Mouse (Mus musculus) neural tube, embryonic 13.5 days (tissue): ENCODE results near the gene Ufsp2. TPM values are rescaled to one million over a fixed set of nuclear protein-coding genes. Genes with fewer than 3 reads are reported as not detected.
A peak's percentile ranks its signal among the peaks of the same experiment; 100 is the strongest.

Experiments used
- ATAC-seq: fragments of 200-750 bp; cut with Nextera tagmentation; 2 replicates; pipeline ENCODE4 v1.8.0; 2017; ENCODE audit warnings: low read depth, mild to moderate bottlenecking, moderate TSS enrichment, moderate library complexity
- H3K27ac ChIP-seq: fragments of 300-500 bp; sonication (generic); replicated peaks from 2 replicates; pipeline ENCODE4 v1.5.1; 2015; ENCODE audit warnings: moderate library complexity, mild to moderate bottlenecking, inconsistent platforms
- H3K27me3 ChIP-seq: fragments of 300-500 bp; sonication (generic); 2 replicates; pipeline ENCODE4 v1.6.1; 2015; ENCODE audit warnings: mild to moderate bottlenecking, inconsistent platforms
- H3K36me3 ChIP-seq: fragments of 300-500 bp; sonication (generic); 2 replicates; pipeline ENCODE4 v1.6.1; 2015; ENCODE audit warnings: mild to moderate bottlenecking, inconsistent platforms
- H3K4me1 ChIP-seq: fragments of 300-500 bp; sonication (generic); replicated peaks from 2 replicates; pipeline ENCODE4 v1.6.1; 2015; ENCODE audit warnings: inconsistent platforms
- H3K4me2 ChIP-seq: fragments of 300-500 bp; sonication (generic); 2 replicates; pipeline ENCODE4 v1.6.1; 2015; ENCODE audit warnings: inconsistent platforms, mild to moderate bottlenecking, moderate library complexity
- H3K4me3 ChIP-seq: fragments of 300-500 bp; sonication (generic); 2 replicates; pipeline ENCODE4 v1.5.1; 2015; ENCODE audit warnings: mild to moderate bottlenecking, inconsistent platforms
- H3K9ac ChIP-seq: fragments of 300-500 bp; sonication (generic); 2 replicates; pipeline ENCODE4 v1.6.1; 2015; ENCODE audit warnings: moderate library complexity, mild to moderate bottlenecking, inconsistent platforms
- H3K9me3 ChIP-seq: fragments of 300-500 bp; sonication (generic); 2 replicates; pipeline ENCODE4 v1.6.1; 2016; ENCODE audit warnings: inconsistent platforms
- WGBS: fragments of 180-500 bp; shearing (Covaris S2); methylation state at CpG from one replicate; pipeline ENCODE4 v1.1.7; 2015; 5-methylcytosine and 5-hydroxymethylcytosine counted together
- polyA plus RNA-seq: library from polyadenylated mRNA; unstranded; fragments of >200 nt; fragmentation: Nextera tagmentation; extraction: Ambion mirVana; gene quantifications from 2 replicates; pipeline ENCODE4 v1.2.1, GENCODE M21; 2015

The Ufsp2 gene
- 65.5 and 69.8 TPM in 2 replicates for polyA plus RNA-seq

- peak; percentile 98 for ATAC-seq
- H3K4me3 ChIP-seq: peak within 1 kb of the TSS; percentile 61
- peaks cover 14% of the 10 kb centered on the region for H3K4me1 ChIP-seq
- no peaks in the 10 kb centered on the region for H3K27me3 ChIP-seq
- H3K27ac ChIP-seq: peak within 1 kb of the TSS; percentile 86
- peak within 1 kb of the TSS; percentile 77 for H3K9ac ChIP-seq
- peaks cover 21% of the 10 kb centered on the region for H3K36me3 ChIP-seq
- peaks cover 14% of the 10 kb centered on the region for H3K9me3 ChIP-seq
- WGBS: under 1% methylated on average over 57 of the region's 57 CpGs
- H3K4me2 ChIP-seq: peak within 1 kb of the TSS; percentile 72
Observed at GRCm38 (mm10) chr8:45975126-45975836, at the start of gene Ufsp2, which contains the start of gene 1700029J07Rik. Gene Ufsp2, plus strand, starts transcription at chr8:45975528. Gene 1700029J07Rik, minus strand, starts transcription at chr8:45975252.

GRCm38 (mm10) chr8:45934582-45935014 lies 40.7 kb upstream of the Ufsp2 start, which contains the start of gene Ccdc110:
Gene Ccdc110, plus strand, starts transcription at chr8:45934619.
- H3K36me3 ChIP-seq: no peaks in the 10 kb centered on the region
- H3K27ac ChIP-seq: no peak within 1 kb of the TSS
- peak within 1 kb of the TSS; percentile 55 for H3K9ac ChIP-seq
- WGBS: 2% methylated on average over 23 of the region's 23 CpGs
- H3K4me2 ChIP-seq: peak within 1 kb of the TSS; percentile 57
- no peaks in the 10 kb centered on the region; the same call in 1 of the 2 replicates for H3K27me3 ChIP-seq
- H3K4me3 ChIP-seq: peak within 1 kb of the TSS; percentile 40
- ATAC-seq: peak; percentile 89
- no peaks in the 10 kb centered on the region for H3K9me3 ChIP-seq
- H3K4me1 ChIP-seq: peaks cover 8% of the 10 kb centered on the region; the same call in 1 of the 2 replicates

DNA sequence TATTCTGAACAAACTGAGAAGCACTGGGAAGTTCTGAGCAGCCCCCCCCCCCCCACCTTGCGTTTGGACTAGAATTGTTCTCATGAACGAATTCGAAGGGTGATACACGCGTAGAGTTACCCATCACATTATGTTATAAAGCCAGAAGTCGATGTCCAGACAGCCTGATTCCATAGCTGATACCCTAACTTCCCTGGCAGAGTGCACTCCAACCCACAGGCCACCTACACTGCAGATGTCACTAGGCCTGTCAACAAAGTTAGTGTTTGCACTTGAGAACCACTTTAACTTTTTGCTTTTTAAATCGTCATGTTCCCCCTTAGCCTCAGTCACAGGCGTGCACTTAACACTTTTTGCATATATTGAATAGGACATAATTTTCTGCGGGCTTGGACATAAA lies 38.3 kb upstream of the Ufsp2 start:
- H3K9me3 ChIP-seq: no peaks in the 10 kb centered on the region
- peaks cover 8% of the 10 kb centered on the region; the same call in 1 of the 2 replicates for H3K4me1 ChIP-seq
- ATAC-seq: no peak
- H3K4me2 ChIP-seq: no peak overlapping the region
- H3K9ac ChIP-seq: no peak overlapping the region
- H3K27ac ChIP-seq: no peak overlapping the region
- 92% methylated on average over 9 of the region's 9 CpGs for WGBS
- no peak overlapping the region for H3K4me3 ChIP-seq
- no peaks in the 10 kb centered on the region for H3K36me3 ChIP-seq
- no peaks in the 10 kb centered on the region; the same call in 1 of the 2 replicates for H3K27me3 ChIP-seq

DNA sequence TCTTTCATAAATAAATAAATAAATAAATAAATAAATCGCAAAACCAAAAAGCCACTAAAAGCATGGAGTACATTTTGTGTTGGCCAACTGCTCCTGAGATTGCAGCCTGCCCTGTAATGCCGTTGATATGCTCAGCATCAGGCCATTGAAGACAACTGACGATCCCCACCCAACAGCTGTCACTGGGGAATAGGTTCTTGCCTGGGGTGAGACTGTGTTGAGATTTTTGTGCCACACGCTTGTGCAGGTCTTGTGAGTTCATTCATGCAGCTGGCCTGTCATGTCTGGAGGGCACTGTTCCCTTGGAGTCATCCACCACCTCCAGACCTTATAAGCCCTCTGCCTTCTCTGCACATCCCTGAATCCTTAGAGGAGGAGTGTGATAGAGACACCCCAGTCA lies 29.0 kb upstream of the Ufsp2 start:
- no peaks in the 10 kb centered on the region for H3K9me3 ChIP-seq
- 88% methylated on average over 4 of the region's 4 CpGs for WGBS

DNA sequence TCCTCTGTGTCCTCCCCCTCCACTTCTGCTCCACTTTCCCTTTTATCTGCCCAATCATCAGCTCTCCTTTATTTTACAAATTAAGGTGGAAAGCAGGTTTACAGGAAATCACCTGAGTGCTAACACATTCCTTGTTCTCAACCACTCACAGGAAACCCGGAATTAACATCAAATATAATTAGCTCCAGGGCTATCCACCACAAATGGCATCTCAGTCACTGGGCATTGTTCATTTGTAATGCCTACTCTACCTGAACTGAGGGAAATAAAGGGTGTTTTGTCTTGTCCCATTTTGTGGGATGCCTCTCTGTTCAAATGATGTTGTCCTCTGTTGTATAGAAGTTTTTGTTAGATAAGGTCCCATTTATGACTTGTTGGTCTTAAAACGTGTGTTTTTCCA lies 24.7 kb upstream of the Ufsp2 start:
- ATAC-seq: no peak

More for the DNA sequence above, 29.0 kb upstream of the Ufsp2 start:
- H3K27me3 ChIP-seq: no peaks in the 10 kb centered on the region
- H3K4me2 ChIP-seq: no peak overlapping the region
- no peak overlapping the region for H3K4me3 ChIP-seq
- ATAC-seq: no peak
- no peaks in the 10 kb centered on the region for H3K4me1 ChIP-seq
- no peak overlapping the region for H3K9ac ChIP-seq
- no peaks in the 10 kb centered on the region for H3K36me3 ChIP-seq
- H3K27ac ChIP-seq: no peak overlapping the region

GRCm38 (mm10) chr8:45970894-45971293 lies 4.4 kb upstream of the Ufsp2 start:
- no peak overlapping the region for H3K9ac ChIP-seq
- H3K4me3 ChIP-seq: no peak overlapping the region
- 96% methylated on average over 12 of the region's 12 CpGs for WGBS
- peaks cover 6% of the 10 kb centered on the region for H3K36me3 ChIP-seq
- H3K4me1 ChIP-seq: peaks cover 9% of the 10 kb centered on the region
- peaks cover 14% of the 10 kb centered on the region for H3K9me3 ChIP-seq
- ATAC-seq: no peak
- no peak overlapping the region for H3K4me2 ChIP-seq
- no peak overlapping the region for H3K27ac ChIP-seq
- no peaks in the 10 kb centered on the region for H3K27me3 ChIP-seq

More for the DNA sequence above, 24.7 kb upstream of the Ufsp2 start:
- Histone ChIP-seq H3K9ac (no peak overlapping the region), H3K4me2 (no peak overlapping the region), H3K4me3 (no peak overlapping the region), H3K36me3 (no peaks in the 10 kb centered on the region), H3K27me3 (no peaks in the 10 kb centered on the region), H3K9me3 (no peaks in the 10 kb centered on the region), H3K27ac (no peak overlapping the region), H3K4me1 (no peaks in the 10 kb centered on the region)
- 41% methylated on average over 2 of the region's 2 CpGs for WGBS

DNA sequence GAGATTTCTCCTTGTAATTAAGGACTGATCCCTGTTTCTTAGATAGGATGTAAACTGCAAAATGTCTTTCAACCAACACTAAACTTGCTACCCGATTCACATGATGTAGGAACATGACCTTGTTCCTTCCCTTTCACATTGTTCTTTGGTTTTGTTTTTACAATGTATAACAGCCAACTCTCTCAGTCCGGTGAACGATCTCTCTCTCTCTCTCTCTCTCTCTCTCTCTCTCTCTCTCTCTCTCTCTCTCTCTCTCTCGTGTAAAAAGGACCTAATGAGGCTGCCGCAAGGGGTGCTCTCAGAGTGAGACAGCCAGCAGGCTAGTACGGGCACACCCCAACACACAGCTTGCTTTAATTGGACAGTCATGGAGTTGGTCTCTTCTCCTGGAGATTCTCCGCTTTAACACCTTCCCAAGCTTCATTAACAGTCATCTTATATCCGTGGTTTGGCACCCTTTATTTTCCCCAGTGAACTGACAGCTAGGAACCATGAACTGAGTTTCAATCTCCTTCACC lies 1.3 kb upstream of the Ufsp2 start:
- Histone ChIP-seq H3K4me2 (peak overlapping the region; percentile 72), H3K9me3 (peaks cover 14% of the 10 kb centered on the region), H3K36me3 (peaks cover 18% of the 10 kb centered on the region), H3K4me3 (no peak overlapping the region), H3K4me1 (peaks cover 14% of the 10 kb centered on the region), H3K27me3 (no peaks in the 10 kb centered on the region), H3K27ac (no peak overlapping the region), H3K9ac (peak overlapping the region; percentile 74; the same call in 1 of the 2 replicates)
- 72% methylated on average over 8 of the region's 8 CpGs for WGBS
- ATAC-seq: no peak

DNA sequence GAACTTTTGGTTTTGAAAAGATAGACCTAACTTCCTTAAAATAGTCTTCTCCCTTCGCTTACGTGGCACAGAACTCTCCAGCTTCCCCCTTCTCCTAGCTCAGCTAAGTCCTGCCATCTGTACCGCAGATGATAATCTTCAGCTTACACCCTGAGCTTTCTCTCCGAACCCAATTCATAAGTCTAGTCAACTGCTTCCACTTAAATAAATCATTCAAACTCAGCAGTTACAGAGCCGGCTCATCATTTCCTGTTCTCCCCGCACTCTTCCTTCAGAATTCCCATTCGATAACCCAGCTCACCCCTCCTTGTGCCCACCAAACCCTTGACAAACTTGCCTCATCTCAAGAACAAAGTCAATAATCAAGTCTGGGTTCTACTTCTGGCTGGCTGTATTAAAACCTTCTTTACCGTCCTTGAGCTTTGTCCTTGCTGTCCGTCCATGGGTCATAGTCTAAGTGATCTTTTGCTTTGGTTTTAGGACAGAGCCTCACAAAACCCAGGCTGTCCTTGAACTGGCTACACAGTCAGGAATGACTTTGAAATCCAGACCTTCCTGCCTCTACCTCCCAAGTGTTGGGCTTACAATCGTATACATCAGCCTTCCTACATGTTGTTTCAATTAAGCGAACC lies 625 bp downstream of the Ufsp2 start:
- peak; percentile 17 for ATAC-seq
- Histone ChIP-seq H3K4me2 (peak overlapping the region; percentile 72), H3K36me3 (peaks cover 22% of the 10 kb centered on the region), H3K4me3 (peak overlapping the region; percentile 61), H3K9me3 (peaks cover 13% of the 10 kb centered on the region), H3K27ac (no peak overlapping the region), H3K9ac (peak overlapping the region; percentile 77), H3K27me3 (no peaks in the 10 kb centered on the region), H3K4me1 (peaks cover 14% of the 10 kb centered on the region)
- WGBS: 71% methylated on average over 11 of the region's 11 CpGs

DNA sequence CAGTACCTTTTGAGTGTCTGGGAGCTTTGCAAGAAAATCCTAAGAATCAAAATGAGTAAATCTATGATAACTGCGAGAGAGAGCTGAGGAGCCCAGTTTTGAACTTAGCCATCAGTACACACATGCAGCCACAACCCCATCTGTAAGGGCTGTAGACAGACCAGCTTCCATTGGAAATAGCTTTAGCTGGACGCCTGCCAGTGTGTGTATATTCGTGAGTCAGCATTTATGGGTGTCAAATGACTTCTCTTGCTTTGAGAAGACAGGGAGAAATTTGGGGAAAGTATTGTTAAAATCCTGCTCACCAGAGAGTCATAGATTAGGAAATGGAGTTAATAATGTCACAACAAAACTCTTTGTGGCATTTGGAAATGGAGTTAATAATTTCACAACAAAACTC lies 11.3 kb downstream of the Ufsp2 start:
- H3K9ac ChIP-seq: no peak overlapping the region
- no peak overlapping the region for H3K4me2 ChIP-seq
- no peak for ATAC-seq
- H3K36me3 ChIP-seq: peaks cover 37% of the 10 kb centered on the region
- H3K4me3 ChIP-seq: no peak overlapping the region
- 88% methylated on average over 3 of the region's 3 CpGs for WGBS
- no peaks in the 10 kb centered on the region for H3K9me3 ChIP-seq
- H3K27me3 ChIP-seq: no peaks in the 10 kb centered on the region
- peaks cover 3% of the 10 kb centered on the region; the same call in 1 of the 2 replicates for H3K4me1 ChIP-seq
- no peak overlapping the region for H3K27ac ChIP-seq

DNA sequence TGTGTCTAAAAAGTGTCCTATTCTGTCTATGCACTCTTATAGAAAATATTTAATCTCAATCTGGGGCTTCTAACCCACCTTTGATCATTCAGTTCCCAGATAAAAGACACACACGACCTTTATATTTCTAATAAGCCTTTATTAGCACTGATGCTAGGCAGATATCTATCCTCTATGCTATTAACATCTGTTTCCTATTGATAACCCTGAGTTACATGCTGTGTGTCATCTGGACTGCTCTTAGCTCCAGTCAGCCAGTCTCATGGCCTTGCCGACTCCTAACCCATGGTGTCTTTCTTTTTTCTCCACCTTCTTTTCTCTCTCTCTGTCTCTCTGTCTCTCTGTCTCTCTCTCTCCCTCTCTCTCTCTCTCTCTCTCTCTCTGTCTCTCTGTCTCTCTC lies 12.9 kb downstream of the Ufsp2 start:
- H3K4me2 ChIP-seq: no peak overlapping the region
- H3K4me1 ChIP-seq: peaks cover 3% of the 10 kb centered on the region; the same call in 1 of the 2 replicates
- H3K36me3 ChIP-seq: peaks cover 22% of the 10 kb centered on the region
- no peak overlapping the region for H3K4me3 ChIP-seq
- no peaks in the 10 kb centered on the region for H3K9me3 ChIP-seq
- H3K9ac ChIP-seq: no peak overlapping the region
- 71% methylated on average over 2 of the region's 2 CpGs for WGBS
- H3K27ac ChIP-seq: no peak overlapping the region
- no peaks in the 10 kb centered on the region for H3K27me3 ChIP-seq
- no peak for ATAC-seq

DNA sequence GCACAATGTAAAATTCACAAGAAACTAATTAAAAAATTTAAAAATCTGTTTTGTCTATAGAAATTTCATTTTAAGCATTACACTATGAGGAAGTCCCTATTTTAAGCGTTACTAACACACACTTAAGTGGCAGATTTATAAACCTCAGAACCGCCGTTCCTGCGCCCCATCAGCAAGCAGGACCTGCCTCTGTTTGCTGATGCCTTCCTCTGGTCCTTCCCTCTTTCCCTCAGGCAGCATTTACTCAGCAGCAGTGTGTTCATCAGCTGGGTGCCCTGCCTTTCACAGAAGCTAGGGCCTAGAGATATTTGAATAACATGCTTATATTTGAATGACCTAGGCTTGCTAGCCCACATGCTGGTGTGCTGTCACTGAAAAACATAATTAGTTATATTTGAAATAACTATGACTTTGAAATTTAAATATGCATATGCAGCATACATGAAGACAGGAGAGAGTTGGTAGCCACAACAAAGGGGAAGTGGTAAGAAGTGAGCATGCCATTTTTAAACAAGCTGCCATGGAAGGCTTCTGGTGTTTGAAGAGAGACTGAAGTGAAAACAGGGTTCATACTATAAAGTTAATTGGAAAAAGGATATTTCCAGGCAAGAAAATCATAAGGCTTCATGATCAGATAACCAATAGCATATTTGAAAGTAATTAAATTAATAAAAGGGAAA lies 15.4 kb downstream of the Ufsp2 start:
- Histone ChIP-seq H3K4me1 (peaks cover 3% of the 10 kb centered on the region; the same call in 1 of the 2 replicates), H3K9me3 (no peaks in the 10 kb centered on the region), H3K27ac (no peak overlapping the region), H3K27me3 (no peaks in the 10 kb centered on the region), H3K9ac (no peak overlapping the region), H3K36me3 (peaks cover 25% of the 10 kb centered on the region), H3K4me2 (no peak overlapping the region), H3K4me3 (no peak overlapping the region)
- no peak for ATAC-seq
- 90% methylated on average over 4 of the region's 4 CpGs for WGBS

DNA sequence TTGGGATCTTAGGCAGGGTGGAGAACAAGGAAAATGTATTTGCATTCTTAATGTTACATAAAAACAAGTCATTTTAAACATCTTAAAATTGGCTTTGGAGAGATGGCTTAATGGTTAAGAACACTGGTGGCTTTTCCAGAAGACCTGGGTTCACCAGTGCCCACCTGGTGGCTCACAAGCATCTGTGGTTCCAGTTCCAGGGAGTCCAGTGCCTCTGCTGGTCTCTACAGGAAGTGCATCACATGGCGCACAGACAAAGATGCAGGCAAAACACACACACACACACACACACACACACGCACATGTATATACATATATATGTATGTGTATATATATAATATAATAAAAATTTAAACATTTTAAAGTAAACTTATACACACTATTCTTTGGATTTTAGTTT lies 18.8 kb downstream of the Ufsp2 start:
- no peak for ATAC-seq
- H3K9me3 ChIP-seq: no peaks in the 10 kb centered on the region
- H3K4me2 ChIP-seq: no peak overlapping the region
- H3K4me3 ChIP-seq: no peak overlapping the region
- H3K27me3 ChIP-seq: no peaks in the 10 kb centered on the region
- H3K9ac ChIP-seq: no peak overlapping the region
- H3K36me3 ChIP-seq: peaks cover 33% of the 10 kb centered on the region
- peaks cover 18% of the 10 kb centered on the region for H3K4me1 ChIP-seq
- no peak overlapping the region for H3K27ac ChIP-seq
- 97% methylated on average over 2 of the region's 2 CpGs for WGBS
